Mouse (Mus musculus) cerebellum, adult 11 months (tissue): ENCODE measurements around the gene Plekhh2.

Experiments
- DNase-seq: peaks from one replicate; pipeline ENCODE4 v3.0.0; 2022

The Plekhh2 gene

DNA sequence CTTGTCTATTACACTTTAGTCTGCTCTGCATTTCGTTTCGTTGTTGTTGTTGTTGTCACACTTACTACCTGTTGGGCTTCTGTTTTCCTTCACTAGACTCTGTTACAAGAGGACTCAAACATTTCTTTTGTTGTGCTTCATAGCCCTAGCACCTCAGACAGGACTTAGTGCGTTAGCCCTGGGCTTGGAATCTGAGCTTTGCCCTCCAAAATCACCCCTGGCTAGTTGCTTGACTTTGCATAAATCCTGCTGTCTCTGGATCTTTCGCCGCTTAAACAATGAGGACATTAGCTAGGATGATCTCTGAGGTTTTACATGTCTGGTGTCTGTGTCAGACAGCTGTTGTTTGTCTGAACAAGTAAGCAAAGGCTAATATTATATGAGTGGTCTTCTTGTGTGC lies 62.2 kb downstream of the Plekhh2 start:
- DNase-seq, result no peak

GRCm38 (mm10) chr17:84575108-84575507 lies 63.4 kb downstream of the Plekhh2 start:
- no peak for DNase-seq

- no peak for DNase-seq
These were observed 65.1 kb downstream of the Plekhh2 start for GRCm38 (mm10) chr17:84576621-84577293.

- DNase-seq, result no peak
These were observed 67.6 kb downstream of the Plekhh2 start for GRCm38 (mm10) chr17:84579249-84579648.

GRCm38 (mm10) chr17:84579817-84580216 lies 68.1 kb downstream of the Plekhh2 start:
- no peak for DNase-seq

- no peak for DNase-seq
These were observed 69.1 kb downstream of the Plekhh2 start for GRCm38 (mm10) chr17:84580821-84581220.

DNA sequence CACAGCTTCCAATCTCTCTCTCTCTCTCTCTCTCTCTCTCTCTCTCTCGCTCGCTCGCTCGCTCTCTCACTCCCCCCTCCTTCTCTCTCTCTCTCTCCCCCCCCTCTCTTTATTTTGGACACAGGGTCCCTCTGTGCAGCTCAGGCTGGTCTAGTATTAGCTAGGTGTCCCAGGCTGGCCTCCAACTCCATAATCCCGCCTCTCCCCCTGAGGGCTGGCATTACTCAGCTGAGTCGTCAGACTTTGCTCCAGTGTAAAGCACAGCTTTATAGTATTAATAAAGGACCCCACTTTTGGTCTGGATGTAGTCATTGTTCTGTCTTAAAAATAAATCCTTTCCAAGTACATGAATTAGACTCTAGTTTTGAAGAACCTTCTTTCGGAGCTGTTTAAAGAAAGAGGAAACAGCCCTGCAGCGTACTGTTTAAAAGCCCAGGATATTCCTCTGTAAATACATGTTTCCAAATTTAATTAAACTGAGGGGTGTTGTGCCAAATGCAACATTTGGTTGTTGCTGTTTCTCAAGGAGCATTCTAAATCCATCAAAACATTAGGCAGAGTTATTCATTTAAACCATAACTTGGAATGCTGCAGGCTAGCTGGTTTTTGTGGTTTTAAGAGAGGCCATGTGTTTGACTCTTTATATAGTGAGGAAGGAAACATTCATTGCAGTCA lies 70.2 kb downstream of the Plekhh2 start:
- no peak for DNase-seq

GRCm38 (mm10) chr17:84584107-84584506 lies 72.4 kb downstream of the Plekhh2 start:
- no peak for DNase-seq

GRCm38 (mm10) chr17:84585104-84585503 lies 73.4 kb downstream of the Plekhh2 start:
- no peak for DNase-seq

- no peak for DNase-seq
These were observed 78.4 kb downstream of the Plekhh2 start for GRCm38 (mm10) chr17:84590065-84590464.

- DNase-seq, result no peak
These were observed 79.9 kb downstream of the Plekhh2 start for GRCm38 (mm10) chr17:84591431-84592150.

- no peak for DNase-seq
These were observed 84.3 kb downstream of the Plekhh2 start for GRCm38 (mm10) chr17:84596015-84596441.

DNA sequence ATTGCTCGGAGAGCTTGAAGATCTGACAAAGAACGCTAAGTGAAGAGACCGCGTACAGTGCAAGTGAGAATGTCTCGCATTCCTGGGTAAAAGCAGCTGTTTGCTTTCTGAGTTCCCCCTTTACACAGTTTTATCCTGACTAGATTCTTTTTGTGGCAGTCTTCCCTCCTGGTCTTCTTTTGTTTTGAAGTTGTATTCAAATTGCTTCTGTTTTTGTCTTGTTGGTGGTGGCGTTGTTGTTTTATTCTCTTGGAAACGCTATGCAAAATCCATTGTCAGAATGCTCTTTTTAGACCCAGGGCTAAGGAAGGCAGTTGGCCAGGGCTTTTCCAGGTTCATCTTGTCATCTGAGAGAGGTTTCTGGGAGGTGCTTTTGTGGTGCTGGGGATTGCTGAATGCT lies 84.8 kb downstream of the Plekhh2 start:
- no peak for DNase-seq

DNA sequence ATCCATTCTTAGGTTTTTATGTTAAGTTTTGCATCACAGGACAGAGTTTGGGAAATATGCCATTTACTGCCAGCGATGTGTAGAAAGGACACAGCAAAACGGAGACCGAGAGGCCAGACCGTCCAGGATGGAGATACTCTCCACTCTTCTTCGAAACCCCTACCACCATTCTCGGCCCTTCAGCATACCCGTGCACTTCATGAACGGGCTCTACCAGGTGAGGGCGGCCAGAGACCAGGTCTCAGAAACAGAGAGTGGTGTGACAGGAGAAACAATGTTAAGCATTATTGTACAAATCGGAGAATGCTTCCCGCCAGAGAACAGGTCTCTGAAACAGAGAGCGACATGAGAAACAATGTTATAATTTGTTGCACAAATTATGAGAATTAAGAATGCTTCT lies 86.2 kb downstream of the Plekhh2 start:
- no peak for DNase-seq

DNA sequence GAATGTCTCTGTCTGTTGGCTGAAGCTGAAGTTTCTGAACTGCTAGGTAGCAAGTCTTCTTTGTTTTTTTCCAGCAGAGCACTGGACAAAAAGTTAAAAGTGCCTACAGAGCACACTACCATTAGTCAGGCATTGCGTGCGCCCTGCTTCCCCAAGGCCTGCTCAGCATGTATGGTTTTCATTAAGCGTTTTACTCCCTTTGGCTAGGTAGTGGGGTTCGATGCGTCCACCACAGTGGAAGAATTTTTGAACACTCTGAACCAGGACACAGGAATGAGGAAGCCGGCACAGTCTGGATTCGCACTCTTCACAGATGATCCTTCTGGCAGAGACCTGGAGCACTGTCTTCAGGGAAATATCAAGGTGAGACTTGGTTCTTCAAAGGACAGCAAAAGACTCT lies 87.2 kb downstream of the Plekhh2 start:
- DNase-seq, result no peak

DNA sequence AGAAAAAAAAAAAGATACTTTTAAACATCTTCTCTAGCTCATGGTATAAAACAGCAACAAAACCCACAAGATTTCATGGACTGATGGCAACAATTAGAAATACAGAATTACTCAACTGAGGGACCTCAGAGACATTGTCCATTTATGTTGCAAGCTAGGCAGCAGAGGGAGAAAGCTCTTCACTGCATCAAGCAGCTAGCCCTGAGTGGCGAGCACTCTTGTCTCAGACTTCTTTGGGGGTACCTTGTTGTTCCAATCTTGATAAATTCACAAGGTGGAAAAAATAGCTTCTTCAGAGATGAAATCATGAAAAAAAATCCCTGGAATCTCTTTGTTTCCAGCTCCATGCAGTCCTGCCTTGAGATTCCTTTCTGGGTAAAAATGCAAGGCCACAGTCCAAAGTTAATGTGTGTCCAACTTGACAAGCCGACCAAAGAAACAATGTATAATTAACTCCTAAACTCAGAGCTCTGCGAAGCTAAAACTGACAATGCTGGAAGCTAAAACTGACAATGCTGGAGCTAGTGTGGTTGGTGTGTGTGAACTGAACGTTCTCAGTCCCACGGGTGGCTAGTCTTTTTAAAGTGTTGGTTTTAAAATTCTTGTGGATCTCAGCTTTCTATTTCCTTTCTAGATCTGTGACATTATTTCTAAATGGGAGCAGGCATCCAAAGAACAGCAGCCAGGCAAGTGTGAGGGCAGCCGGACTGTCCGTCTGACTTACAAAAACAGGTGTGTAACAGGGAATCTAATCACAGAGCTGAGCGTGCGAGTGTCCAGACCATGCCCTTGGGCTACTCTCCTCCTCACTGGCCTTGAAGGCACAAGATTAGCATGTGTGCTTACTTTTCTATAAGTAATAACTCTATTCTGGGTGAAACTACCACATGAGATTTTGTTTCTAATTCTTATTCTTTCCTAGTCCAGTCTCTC lies 88.6 kb downstream of the Plekhh2 start:
- DNase-seq, result no peak

GRCm38 (mm10) chr17:84601805-84602204 lies 90.1 kb downstream of the Plekhh2 start:
- peak; percentile 36 for DNase-seq

GRCm38 (mm10) chr17:84603202-84603627 lies 91.5 kb downstream of the Plekhh2 start:
- no peak for DNase-seq

DNA sequence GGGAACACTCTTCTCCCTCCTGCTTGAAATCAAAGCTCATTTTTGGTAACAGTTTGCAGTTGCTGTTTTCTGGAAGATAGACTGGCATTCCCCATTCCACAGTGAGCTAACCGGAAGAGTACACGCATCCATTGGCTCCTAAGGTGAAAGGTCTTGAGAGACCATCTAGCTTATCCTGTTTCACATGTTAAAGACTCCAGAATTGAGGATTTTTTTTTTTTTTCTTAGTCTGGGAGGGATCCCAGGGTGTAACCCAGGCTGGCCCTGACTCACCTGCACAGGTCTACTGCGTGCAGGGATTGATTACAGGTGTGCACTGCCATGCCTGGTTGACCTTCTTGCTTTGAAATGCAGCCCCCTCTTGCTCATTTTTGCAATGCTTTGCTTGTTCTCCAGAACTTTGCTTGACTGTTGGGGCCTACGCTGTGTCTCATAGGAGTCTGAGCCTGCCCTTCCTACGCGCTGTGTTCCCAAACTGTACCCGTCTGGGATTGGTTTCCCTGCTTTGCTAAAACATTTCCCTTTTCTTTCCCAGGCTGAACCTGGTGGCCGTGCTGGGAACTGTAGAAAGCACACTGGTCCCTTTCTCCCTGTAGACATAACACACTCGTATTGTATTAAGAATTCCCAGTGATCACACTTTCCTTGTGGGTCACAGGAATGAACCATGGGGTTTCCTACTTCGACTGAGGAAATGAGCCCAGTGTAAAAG lies 92.2 kb downstream of the Plekhh2 start:
- DNase-seq, result no peak

GRCm38 (mm10) chr17:84606976-84607375 lies 95.3 kb downstream of the Plekhh2 start:
- DNase-seq, result no peak

- DNase-seq, result no peak
These were observed 95.9 kb downstream of the Plekhh2 start for GRCm38 (mm10) chr17:84607617-84608016.

DNA sequence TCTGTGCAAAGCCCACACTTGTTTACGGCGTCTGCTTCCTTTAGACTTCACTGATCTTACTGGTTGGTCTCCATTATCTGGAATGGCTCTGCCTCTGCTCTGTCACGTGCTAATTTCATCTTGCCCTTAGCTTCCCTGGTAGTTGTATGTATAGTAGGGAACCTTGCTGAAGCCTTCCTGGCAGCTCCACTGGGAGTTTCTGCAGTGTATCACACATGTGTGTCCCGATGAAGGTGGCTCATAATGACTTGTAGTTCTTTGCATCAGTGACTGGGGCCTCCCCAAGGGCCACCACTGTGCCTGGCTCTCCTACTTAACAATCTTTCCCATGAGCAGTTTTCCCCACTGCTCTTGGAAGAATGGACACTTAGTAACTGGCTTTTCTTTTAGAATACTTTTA lies 96.9 kb downstream of the Plekhh2 start:
- DNase-seq, result no peak
